Mouse (Mus musculus) E14TG2a.4 (cell line): ENCODE measurements around the gene Pla2g4e.

Experiments used
- H3K27me3 ChIP-seq: 2 replicates; pipeline ENCODE4 v1.6.1; 2014; ENCODE audit warnings: low read length, control low read depth; ENCODE audit not compliant: insufficient read depth
- H3K36me3 ChIP-seq: 2 replicates; pipeline ENCODE4 v1.6.1; 2014; ENCODE audit warnings: low read length, control low read depth; ENCODE audit not compliant: insufficient read depth
- H3K4me1 ChIP-seq: replicated peaks from 2 replicates; pipeline ENCODE4 v1.6.1; 2014; ENCODE audit warnings: low read depth, low read length, control low read depth
- H3K4me3 ChIP-seq: replicated peaks from 2 replicates; pipeline ENCODE4 v1.5.1; 2014; ENCODE audit warnings: mild to moderate bottlenecking, low read length
- H3K9me3 ChIP-seq: 2 replicates; pipeline ENCODE4 v1.6.1; 2014; ENCODE audit warnings: low read length, control low read depth
- CTCF ChIP-seq: conservative IDR thresholded peaks from 2 replicates; pipeline ENCODE4 v1.5.1; 2014; ENCODE audit warnings: low read length
- NANOG ChIP-seq: IDR thresholded peaks from 2 replicates; pipeline ENCODE4 v1.6.1; 2014; ENCODE audit warnings: borderline replicate concordance, low read length, mixed read lengths
- POU5F1 ChIP-seq: IDR thresholded peaks from 2 replicates; pipeline ENCODE4 v1.6.1; 2014; ENCODE audit warnings: low read length, borderline replicate concordance

Pla2g4e gene

DNA sequence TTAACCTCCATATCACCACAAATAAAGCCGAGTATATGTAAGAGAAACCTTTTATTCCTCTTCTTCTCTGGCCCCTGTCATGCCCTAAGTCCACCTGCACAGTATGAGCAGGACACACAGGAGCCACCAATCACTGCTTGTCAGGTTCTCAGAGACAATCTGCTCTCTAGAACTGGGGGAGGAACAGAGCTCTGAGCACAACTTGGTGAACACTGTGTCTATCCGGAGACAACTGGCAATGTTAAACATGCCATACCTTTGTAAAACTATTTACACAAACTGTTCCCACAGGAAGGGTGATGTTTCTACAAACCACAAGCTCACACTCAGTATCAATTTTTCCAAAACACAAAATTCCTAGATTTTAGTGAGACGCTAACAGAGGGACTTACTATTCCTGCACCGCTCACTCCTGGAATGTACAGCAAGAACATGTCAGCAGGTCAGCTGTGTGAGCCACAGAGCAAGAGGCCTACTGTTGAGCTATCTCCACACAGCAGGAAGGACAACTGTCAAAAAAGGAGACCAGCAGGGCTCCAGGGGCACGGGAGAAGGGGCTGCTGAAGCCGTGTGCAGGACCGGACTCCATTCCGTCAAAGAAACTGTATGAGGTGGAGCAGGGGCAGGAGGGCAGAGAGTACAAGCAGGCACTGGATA lies 115.8 kb downstream of the Pla2g4e start:
- Histone ChIP-seq H3K9me3 (no peaks in the 10 kb centered on the region), H3K4me3 (no peak overlapping the region), H3K27me3 (no peaks in the 10 kb centered on the region), H3K36me3 (peaks cover 63% of the 10 kb centered on the region), H3K4me1 (peaks cover 7% of the 10 kb centered on the region)
- no peak for TF ChIP-seq POU5F1
- TF ChIP-seq NANOG = no peak
- TF ChIP-seq CTCF = no peak

DNA sequence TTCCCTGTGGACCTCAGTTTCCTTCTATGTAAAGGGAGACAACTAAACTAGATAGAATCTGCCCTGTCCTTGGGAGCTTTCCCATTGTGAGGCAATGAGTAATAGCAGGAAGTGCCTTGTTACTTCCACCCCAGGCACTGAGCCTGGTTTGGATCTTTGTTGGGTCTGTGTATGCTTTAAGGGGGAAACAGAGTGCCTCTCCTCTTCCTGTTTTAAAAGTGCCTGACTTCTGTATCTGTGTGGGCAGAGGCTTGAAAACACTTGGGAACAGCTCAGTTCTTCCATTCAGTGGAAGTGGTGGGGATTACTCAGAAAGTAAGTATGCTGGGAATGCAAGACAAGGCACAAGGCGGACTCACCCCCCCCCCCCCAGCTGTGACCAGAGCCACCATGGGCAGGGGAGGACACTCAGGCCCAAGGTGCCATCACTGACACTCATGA lies 116.5 kb downstream of the Pla2g4e start:
- TF ChIP-seq CTCF (no peak), NANOG (no peak), POU5F1 (no peak)
- Histone ChIP-seq H3K4me1 (peaks cover 6% of the 10 kb centered on the region; the same call in 1 of the 2 replicates), H3K36me3 (peaks cover 63% of the 10 kb centered on the region), H3K4me3 (no peak overlapping the region), H3K9me3 (no peaks in the 10 kb centered on the region), H3K27me3 (no peaks in the 10 kb centered on the region)

DNA sequence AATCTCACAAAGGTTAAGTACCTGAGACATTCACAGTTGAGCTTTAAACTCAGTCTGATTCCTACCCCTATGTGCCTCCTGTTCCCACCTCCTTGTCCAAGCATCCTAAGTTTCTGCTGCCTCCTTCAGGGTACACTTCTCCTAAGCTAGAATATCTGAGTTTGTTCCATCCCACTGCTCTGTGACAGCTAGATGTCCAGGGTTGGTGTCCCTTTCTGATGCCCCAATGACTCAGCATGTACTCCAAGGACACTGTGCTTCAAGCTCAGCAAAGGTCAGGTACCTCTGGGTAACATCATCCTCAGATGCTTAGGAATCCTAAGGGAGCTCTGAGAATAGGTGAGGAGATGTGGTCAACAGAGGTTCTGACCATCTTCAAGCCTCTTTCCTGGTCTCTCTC lies 117.1 kb downstream of the Pla2g4e start:
- Histone ChIP-seq H3K27me3 (no peaks in the 10 kb centered on the region), H3K4me3 (no peak overlapping the region), H3K9me3 (no peaks in the 10 kb centered on the region), H3K4me1 (peaks cover 6% of the 10 kb centered on the region; the same call in 1 of the 2 replicates), H3K36me3 (peaks cover 58% of the 10 kb centered on the region)
- TF ChIP-seq NANOG = no peak
- TF ChIP-seq POU5F1 = no peak
- TF ChIP-seq CTCF = no peak

DNA sequence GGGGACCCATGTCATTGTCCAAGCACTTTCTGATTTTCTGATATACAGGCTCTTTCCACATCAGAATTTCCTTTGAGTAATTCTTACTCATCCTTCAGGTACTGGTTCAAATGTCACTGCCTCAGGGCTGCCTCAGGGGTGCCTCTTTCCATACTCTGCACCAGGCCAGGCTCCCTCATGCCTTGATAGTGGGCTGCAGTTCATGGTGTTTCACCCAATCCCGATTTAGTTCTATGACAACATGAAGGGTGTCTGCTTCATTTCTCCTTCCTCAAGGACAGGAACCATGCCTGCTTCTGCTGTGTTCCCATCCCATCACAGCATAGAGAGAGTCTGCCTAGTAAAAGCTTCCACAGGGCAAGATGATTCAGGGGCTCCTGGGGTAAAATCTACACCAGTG lies 118.2 kb downstream of the Pla2g4e start:
- TF ChIP-seq NANOG = no peak
- no peak for TF ChIP-seq CTCF
- no peak for TF ChIP-seq POU5F1
- Histone ChIP-seq H3K9me3 (no peaks in the 10 kb centered on the region), H3K4me1 (peaks cover 6% of the 10 kb centered on the region; the same call in 1 of the 2 replicates), H3K27me3 (no peaks in the 10 kb centered on the region), H3K4me3 (no peak overlapping the region), H3K36me3 (peaks cover 53% of the 10 kb centered on the region)

DNA sequence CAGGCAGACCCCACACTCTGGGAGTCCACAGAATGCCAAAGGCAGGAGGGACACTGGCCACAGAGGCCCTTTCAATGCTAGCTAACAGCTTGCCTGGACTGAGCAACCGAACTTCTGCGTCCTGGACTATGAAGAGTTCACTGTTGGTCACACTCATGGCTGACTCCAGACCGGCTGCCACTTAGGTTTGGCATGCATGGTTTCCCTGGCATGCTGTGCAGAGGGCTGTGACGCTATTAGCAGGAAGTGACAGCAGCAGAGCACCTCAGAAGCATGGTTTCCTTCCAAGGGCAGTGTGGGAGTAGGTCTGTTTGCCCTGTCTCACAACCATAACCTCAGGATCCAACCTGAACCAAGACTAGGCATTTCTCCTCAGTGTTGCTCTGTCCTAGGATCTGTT lies 118.7 kb downstream of the Pla2g4e start:
- Histone ChIP-seq H3K9me3 (no peaks in the 10 kb centered on the region), H3K4me1 (peaks cover 6% of the 10 kb centered on the region; the same call in 1 of the 2 replicates), H3K36me3 (peaks cover 51% of the 10 kb centered on the region), H3K4me3 (no peak overlapping the region), H3K27me3 (no peaks in the 10 kb centered on the region)
- no peak for TF ChIP-seq CTCF
- no peak for TF ChIP-seq NANOG
- TF ChIP-seq POU5F1 = no peak

DNA sequence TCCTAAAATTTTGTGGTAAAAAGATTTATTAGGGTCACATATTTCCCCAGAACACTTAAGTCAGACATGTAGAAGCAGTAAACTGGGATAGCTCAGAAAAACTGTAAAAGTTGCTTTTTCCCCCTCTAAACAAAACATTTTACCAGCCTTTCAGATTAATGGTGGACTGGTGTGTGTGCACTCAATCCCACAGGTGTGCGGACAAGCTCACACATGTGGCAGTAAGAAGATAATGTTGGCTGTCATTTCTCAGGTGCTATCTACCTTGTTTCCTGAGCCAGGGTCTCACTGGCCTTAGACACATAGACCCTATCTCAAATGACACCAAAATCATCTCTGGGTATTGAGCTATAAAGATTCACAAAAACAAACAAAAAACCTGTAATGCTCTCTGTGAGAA lies 119.7 kb downstream of the Pla2g4e start:
- no peaks in the 10 kb centered on the region for H3K9me3 ChIP-seq
- H3K36me3 ChIP-seq = peaks cover 51% of the 10 kb centered on the region
- no peaks in the 10 kb centered on the region for H3K27me3 ChIP-seq
- H3K4me3 ChIP-seq = no peak overlapping the region
- TF ChIP-seq CTCF (no peak), NANOG (no peak), POU5F1 (no peak)
- peaks cover 6% of the 10 kb centered on the region; the same call in 1 of the 2 replicates for H3K4me1 ChIP-seq

DNA sequence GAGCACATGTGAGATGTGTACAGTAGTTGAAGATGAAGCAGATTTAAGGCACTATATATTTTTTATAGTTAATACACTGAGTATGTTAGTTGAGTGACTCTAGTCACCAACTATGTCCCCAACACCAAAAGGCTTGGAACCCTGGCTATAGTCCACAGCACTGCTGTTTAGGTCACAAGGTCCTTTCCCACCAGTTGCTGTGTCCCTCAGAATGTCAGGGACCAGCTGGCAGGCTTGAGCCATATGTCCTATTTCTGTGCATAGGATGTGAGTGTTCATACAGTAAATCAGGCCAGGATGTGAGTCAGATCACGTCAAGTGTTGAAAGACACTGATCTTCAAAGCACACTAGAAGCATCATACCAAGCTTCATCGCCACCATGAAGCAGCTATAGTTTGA lies 120.2 kb downstream of the Pla2g4e start:
- no peaks in the 10 kb centered on the region for H3K9me3 ChIP-seq
- peaks cover 53% of the 10 kb centered on the region for H3K36me3 ChIP-seq
- H3K4me3 ChIP-seq = no peak overlapping the region
- TF ChIP-seq CTCF (no peak), NANOG (no peak), POU5F1 (no peak)
- peaks cover 6% of the 10 kb centered on the region; the same call in 1 of the 2 replicates for H3K4me1 ChIP-seq
- no peaks in the 10 kb centered on the region for H3K27me3 ChIP-seq

DNA sequence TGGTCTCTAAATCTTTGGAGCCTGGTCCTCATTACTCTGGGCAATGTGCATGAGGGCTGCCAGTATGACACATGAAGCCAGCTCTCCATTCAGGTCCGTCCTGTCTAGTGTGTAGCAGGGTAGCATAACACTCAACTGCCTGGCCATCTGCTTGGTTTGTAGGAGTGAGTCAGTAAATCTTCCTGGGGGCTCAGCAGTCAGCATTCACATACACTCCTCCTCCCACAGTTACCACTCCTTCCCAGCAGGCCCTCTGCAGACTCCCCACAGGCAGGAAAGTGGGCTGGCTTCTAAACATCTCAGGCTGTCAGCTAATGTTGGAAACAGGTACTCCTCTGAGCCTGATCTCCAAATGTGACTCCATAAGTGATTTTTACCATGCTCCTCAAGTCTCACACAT lies 121.0 kb downstream of the Pla2g4e start:
- Histone ChIP-seq H3K4me3 (no peak overlapping the region), H3K27me3 (no peaks in the 10 kb centered on the region), H3K4me1 (peaks cover 6% of the 10 kb centered on the region; the same call in 1 of the 2 replicates), H3K9me3 (no peaks in the 10 kb centered on the region), H3K36me3 (peaks cover 48% of the 10 kb centered on the region)
- TF ChIP-seq CTCF (no peak), POU5F1 (no peak), NANOG (no peak)

DNA sequence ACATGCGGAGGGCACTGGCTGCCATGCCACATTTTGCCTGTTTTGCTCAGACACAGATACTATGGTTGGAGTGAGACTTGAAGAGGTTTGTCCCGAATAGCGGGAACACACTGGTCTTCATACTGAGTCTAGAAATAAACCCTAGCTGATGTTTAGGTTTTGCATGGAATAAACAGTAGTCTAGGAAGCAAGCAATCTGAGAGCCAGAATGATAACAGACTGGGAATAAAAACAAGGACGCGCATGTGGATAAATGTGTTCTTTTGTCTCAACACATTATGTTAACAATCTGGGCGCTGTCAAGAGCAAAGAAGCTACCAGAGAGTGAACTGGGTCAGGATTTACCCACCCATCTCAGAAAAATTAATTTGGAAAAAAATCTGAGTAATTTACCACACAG lies 122.2 kb downstream of the Pla2g4e start:
- no peaks in the 10 kb centered on the region for H3K9me3 ChIP-seq
- peaks cover 47% of the 10 kb centered on the region for H3K36me3 ChIP-seq

More for the DNA sequence above, 122.2 kb downstream of the Pla2g4e start:
- Histone ChIP-seq H3K27me3 (no peaks in the 10 kb centered on the region), H3K4me3 (no peak overlapping the region), H3K4me1 (0 out of 2 replicates have a peak, but pooled peaks cover 2% of the 10 kb centered on the region)
- no peak for TF ChIP-seq CTCF
- TF ChIP-seq POU5F1 = no peak
- TF ChIP-seq NANOG = no peak
